Mouse (Mus musculus) olfactory bulb, adult 2 months (tissue): ENCODE measurements at regions not wholly inside any gene's neighbourhood (a gene's known extent, or its start where the extent isn't known, plus 50 kb on each side); places are given as distances from the start of the nearest gene placed in this dataset.

Source experiments
- H3K27ac ChIP-seq: fragments of 200-500 bp; 2 replicates; pipeline ENCODE4 v1.5.1; 2012; ENCODE audit warnings: low read depth, low read length; ENCODE audit not compliant: insufficient read depth
- H3K4me1 ChIP-seq: fragments of 200-500 bp; 2 replicates; pipeline ENCODE4 v1.6.1; 2012; ENCODE audit warnings: low read length; ENCODE audit not compliant: control insufficient read depth, insufficient read depth
- H3K4me3 ChIP-seq: fragments of 200-500 bp; 2 replicates; pipeline ENCODE4 v1.5.1; 2012; ENCODE audit warnings: mild to moderate bottlenecking, low read depth, low read length, moderate library complexity; ENCODE audit not compliant: insufficient read depth
- CTCF ChIP-seq: fragments of 200-500 bp; IDR thresholded peaks from 2 replicates; pipeline ENCODE4 v1.5.1; 2012; ENCODE audit warnings: low read depth, mild to moderate bottlenecking, low read length, moderate library complexity; ENCODE audit not compliant: insufficient read depth
- POLR2A ChIP-seq: fragments of 200-500 bp; IDR thresholded peaks from 2 replicates; pipeline ENCODE4 v1.6.1; 2012; ENCODE audit warnings: mild to moderate bottlenecking, low read depth, low read length, moderate library complexity; ENCODE audit not compliant: insufficient read depth
- WGBS: fragments of 180-500 bp; shearing (Covaris S2); methylation state at CpG from one replicate; pipeline ENCODE4 v1.1.7; 2018; 5-methylcytosine and 5-hydroxymethylcytosine counted together

DNA sequence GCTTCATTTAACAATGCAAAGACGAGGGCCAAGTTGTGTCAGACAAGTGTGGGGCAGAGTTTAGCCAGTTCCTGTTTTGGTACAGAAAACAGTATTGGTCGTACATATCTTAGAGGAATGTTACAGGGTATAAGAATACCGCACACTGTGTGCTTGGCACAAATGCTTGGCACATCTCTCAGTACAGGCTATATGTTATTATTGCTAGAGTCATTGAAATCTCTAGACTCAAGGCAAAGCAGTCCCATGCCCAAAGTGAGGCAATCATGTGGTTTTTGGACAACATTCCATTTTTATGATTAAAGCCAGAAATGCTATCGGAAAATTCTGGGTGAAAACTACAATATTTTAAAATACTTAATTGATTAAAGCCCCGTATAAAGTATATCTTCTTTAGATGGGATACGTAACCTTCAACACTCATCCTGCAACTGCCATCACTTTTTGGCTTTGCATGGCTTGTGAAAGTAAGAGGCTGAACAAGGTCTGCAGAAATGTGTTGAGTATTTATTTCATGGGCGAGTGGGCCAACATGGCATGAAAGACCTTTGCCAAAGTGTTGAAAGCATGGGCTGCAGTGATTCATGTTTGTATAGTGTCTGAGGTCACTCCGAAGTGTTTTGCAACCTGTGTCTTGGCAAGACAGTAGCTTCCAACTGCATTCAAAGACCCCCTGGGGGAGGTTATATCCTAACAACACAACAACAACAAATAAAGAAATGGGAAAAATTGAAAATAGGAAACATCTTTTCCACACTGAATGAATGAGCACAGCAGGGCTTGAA lies 383.8 kb upstream of the Xrcc4 start:
- Histone ChIP-seq H3K27ac (no peak overlapping the region), H3K4me3 (no peak overlapping the region), H3K4me1 (no peaks in the 10 kb centered on the region)
- TF ChIP-seq CTCF: no peak
- TF ChIP-seq POLR2A: no peak
- WGBS: 89% methylated on average over 8 of the region's 8 CpGs

DNA sequence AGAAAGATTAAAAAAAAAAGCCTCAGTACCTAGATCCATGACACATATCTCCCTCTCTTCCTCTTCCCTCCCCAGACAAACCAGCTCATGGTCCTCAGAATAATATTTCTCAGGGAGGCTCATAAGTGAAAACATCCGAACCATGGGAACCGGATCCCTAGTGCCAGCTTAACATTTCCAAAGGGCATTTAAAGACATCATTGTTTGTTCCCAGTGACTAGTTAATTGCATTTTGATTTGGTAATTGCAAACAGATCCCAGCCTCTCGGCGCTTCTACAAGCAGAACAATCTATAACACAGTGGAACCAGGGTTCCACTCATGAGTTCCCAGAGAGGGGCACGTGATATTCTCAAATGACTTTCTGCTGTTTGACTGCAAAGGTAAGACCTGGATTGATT lies 376.7 kb upstream of the Xrcc4 start:
- Histone ChIP-seq H3K27ac (no peak overlapping the region), H3K4me1 (no peaks in the 10 kb centered on the region), H3K4me3 (no peak overlapping the region)
- TF ChIP-seq CTCF (no peak), POLR2A (no peak)
- 28% methylated on average over 5 of the region's 5 CpGs for WGBS

DNA sequence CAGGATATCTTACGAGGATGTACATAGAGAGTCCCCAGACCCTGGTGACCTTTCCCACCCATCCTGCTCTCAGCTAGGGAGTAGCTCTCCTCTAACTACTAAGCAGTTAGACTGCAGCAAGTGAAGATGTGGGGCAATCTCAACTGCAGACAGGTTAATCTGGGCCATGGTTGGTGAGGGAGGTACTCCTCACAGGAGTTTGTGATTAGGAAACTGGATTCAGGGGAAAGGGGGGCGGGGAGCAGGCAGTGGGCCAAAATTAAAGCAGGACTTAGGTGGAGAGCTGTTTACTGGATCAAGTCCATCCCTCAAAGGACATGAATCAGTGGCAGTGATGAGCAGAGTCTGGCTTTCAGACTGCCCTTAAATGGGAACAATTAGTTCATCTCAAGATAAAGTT lies 374.6 kb upstream of the Xrcc4 start:
- Histone ChIP-seq H3K4me1 (no peaks in the 10 kb centered on the region), H3K27ac (no peak overlapping the region), H3K4me3 (no peak overlapping the region)
- no peak for TF ChIP-seq POLR2A
- TF ChIP-seq CTCF: no peak
- whole genome bisulfite sequencing: 98% methylated on average over 2 of the region's 2 CpGs

DNA sequence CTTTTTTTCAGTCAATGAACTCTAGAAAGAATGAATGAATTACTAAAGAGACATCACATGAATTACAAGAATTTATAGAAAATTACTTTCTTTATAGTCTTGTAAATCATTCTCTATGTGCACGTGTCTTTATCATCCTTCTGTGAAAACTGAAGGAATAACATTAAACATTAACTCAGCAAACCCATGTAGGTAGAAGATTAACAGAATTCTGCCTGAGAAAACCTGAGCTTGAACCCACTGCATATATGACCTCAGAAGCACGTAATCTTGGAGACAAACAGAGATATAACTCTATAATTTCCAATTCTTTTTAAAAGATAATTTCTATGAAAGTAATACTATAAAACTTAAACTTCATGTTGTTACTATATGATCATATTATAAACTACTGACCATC lies 374.0 kb upstream of the Xrcc4 start:
- H3K4me3 ChIP-seq: no peak overlapping the region
- TF ChIP-seq POLR2A: no peak
- no peak for TF ChIP-seq CTCF
- no peaks in the 10 kb centered on the region for H3K4me1 ChIP-seq
- H3K27ac ChIP-seq: no peak overlapping the region
- 93% methylated on average over 2 of the region's 2 CpGs for WGBS

DNA sequence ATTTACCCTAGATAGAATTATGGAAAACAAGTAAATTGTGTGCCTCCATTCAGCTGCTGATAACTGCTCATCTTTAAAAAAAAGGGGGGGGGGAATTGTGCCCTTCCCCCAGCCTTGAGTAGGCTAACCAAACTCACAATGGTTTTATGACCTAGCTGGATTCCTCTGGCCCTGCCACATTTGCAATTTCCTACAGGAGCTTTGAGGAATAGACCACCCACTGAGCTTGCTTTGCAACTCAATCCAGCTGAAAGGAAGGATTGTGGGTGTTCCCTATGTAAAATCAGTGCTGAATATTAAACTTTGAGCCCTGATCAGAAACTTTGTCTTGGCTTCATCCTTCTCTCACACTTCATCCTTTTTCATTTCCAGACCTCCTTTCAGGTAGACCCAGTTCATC lies 365.2 kb upstream of the Xrcc4 start:
- Histone ChIP-seq H3K27ac (no peak overlapping the region), H3K4me3 (no peak overlapping the region), H3K4me1 (no peaks in the 10 kb centered on the region)
- TF ChIP-seq POLR2A (no peak), CTCF (no peak)

DNA sequence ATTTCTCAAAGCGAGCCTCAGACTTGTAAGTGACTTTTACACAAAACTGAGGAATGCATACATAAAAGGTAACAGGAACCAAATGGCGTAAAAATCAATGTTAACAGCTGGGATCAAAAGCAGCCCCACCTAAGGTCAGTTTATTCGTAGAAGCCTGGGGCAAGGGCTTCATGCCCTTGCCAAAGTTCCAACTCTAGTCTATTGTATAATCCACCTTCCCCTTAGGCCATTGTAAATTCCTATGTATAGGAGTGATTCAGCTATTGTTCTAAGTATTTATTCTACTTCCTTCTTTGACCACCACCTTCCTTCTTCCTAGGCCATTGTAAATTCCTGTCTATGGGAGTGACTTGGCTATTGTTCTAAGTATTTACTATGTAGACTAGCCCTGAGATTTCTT lies 337.5 kb upstream of the Xrcc4 start:
- TF ChIP-seq CTCF (no peak), POLR2A (no peak)
- WGBS: 93% methylated on average over 3 of the region's 3 CpGs
- Histone ChIP-seq H3K27ac (no peak overlapping the region), H3K4me3 (no peak overlapping the region), H3K4me1 (no peaks in the 10 kb centered on the region)

DNA sequence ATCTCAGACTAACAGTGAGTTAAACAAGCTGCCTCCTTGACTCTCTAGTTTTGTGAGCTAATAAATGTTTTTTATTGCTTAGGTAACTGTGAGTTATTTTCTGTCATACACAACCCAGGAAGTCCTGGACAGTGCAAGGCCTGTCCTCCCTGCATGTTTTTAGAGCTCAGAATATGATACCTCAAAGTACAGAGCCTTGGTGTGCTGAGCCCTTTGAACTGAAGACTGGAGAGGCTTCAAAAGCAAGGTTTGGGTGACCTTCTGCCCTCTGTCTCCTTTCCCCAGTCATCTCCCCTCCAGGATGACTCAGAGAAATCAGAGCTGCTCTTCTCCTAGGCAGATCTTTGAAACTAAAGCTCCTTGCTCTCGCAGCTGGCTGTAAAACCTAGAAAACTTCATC lies 336.0 kb upstream of the Xrcc4 start:
- 89% methylated on average over 1 of the region's 1 CpGs for WGBS
- TF ChIP-seq POLR2A: no peak
- TF ChIP-seq CTCF: no peak
- Histone ChIP-seq H3K4me1 (no peaks in the 10 kb centered on the region), H3K4me3 (no peak overlapping the region), H3K27ac (no peak overlapping the region)

DNA sequence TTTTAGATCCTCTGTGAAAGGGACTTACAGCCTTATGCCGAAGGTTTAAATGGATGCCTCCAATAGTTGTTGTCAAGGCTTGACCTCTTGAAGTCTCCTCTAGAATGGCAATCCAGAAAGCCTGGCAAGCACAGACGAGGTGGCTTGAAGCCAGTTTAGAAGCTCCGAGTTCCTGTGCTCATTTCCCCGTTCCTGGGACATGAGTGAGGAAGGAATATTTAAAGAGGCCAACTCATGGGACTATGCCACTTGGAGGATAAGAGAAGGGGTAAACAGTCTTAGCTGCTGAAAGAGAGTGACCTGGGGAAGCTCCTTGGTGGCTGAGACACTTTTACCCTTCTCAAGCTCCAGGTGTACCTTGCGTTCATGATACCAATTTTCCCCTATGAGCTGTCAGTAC lies 335.1 kb upstream of the Xrcc4 start:
- WGBS: 65% methylated on average over 5 of the region's 5 CpGs
- no peak for TF ChIP-seq CTCF
- no peak for TF ChIP-seq POLR2A
- H3K4me1 ChIP-seq: no peaks in the 10 kb centered on the region
- no peak overlapping the region for H3K27ac ChIP-seq
- H3K4me3 ChIP-seq: no peak overlapping the region

DNA sequence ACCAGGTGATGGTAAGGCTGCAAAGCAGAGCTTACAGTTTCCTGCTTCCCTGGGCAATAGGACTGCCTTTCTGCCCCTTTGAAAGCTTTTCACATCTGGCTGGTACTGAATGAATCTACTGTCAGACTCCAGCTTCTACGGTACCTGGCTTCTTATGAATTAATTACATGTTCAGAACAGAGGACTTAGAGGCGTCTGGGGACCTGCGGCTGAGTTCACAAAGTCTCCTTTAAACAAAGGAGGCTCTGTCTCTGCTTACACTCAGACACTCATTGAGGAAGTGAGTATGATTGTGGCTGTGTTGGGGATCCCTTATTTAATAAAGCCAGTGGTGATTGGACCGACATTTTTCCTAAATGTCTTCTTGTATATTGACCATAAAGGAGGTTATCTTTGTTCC lies 331.6 kb upstream of the Xrcc4 start:
- Histone ChIP-seq H3K4me3 (no peak overlapping the region), H3K27ac (no peak overlapping the region), H3K4me1 (no peaks in the 10 kb centered on the region)
- TF ChIP-seq POLR2A: no peak
- TF ChIP-seq CTCF: no peak
- WGBS: 49% methylated on average over 4 of the region's 4 CpGs

DNA sequence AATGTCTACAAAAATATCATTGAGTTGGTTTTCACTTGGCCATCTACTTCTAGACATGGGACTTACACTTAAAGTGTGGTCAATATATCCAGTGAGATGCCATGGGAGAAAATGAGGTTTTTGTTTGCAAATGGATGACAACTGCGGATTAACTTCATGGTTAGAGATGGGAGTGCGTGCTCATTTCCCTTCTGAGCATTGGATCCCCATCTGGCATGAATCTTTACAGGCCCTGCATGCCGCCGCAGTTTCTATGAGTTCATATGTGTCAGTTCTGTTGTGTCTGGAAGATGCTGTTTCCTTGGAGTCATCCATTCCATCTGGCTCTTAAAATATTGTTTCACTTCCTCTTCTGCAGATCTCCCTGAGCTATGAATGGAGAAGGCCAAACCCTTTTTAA lies 315.0 kb upstream of the Xrcc4 start:
- Histone ChIP-seq H3K27ac (no peak overlapping the region), H3K4me1 (no peaks in the 10 kb centered on the region), H3K4me3 (no peak overlapping the region)
- over 99% methylated on average over 4 of the region's 4 CpGs for WGBS
- TF ChIP-seq POLR2A (no peak), CTCF (no peak)
